Mouse (Mus musculus): ENCODE data around the gene C1galt1c1. TPM values are rescaled to one million over a fixed set of nuclear protein-coding genes. Genes with fewer than 3 reads are reported as not detected.

C1galt1c1 gene
- 10 to 100 TPM; 22.5 to 26.1 TPM for polyA plus RNA-seq (2017; shearing (Covaris generic))

DNA sequence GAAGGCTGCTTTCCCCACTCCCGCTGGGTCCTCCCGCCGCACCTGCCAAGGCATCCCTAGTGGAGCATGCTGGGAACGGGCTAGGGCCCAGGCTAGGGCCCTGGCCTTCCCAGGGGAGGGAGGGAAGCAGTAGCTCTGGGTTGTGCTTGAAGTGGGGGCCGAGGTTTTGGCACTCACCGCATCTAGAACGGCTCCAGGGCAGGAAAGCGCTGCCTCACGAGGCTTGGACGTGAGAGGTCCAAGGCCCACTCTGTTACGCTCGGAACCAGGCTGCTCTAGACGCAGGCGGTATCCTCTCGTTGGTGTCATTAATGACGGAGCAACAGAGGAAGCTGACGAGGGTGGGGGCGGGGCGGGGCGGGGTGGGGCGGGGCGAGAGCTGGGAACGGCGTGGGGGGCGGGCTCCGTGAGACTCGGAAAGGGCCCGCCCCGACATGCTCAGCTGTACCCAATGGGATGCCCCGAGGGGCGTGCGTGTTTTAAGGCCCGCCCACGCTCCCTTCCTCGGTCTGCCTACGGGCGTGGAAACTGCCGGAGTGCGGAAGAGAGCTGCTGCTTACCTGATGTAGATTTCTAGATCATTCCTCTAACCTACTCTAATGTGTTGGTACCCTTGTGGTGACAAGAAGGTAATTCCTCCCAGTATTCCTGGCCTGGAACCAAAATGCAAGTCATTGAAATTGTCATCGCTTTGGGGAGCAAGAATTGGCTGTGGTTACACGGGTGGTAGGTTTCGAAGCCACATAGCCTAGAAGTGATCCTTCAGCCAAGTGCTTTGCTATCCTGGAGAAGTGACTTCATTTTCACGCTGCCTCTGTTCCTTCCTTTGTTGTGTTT, at the start of gene C1galt1c1:
TSS of gene C1galt1c1 (minus strand) at position 287 of the 837 bp plus-strand sequence.

DNA sequence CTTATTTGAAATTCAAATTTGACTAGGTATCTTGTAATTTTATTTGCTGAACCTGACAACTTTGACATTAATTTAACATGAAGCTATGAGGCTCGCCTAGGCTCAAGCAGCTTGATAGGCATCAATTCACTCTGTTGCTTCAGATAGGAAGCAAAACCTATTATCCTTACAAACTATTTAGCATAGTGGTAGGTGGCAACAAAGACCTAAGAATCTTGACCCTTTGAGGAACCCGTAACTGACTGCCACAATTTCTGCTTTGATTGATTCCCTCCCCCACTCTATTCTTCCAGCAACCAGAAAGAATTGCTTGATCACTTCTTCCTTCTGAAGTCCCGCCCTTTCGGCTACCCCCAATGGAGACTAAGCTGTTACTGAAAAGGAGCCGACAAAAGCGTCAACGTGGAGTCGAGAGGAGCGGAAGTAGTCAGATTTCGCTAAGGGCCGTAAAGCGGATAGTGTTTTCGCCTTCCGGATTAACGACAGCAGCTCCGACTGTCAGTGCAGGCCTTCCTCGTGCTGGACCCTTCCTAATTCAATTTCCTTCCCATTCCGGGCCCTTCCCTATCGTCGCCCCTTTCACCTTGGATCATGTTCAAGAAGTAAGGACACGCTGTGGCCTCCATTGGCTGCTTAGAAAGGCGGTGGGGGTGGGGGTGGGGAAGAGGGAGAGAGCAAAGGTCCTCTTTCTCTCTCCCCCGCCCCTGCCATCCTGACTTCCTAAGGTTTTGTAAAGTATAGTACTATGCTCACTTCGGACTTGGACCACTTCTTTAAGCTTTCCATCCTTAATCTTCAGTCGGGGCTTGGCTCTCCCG, 34.5 kb downstream of the C1galt1c1 start, which contains the start of gene Mcts1:
TSS of gene Mcts1 (plus strand) at position 402 of the 818 bp plus-strand sequence.

Other genes with a start within 250 kb of the C1galt1c1 start
- gene Lamp2, start 178.6 kb downstream of the C1galt1c1 start, polyA plus RNA-seq (2017; shearing (Covaris generic)), result 10 to 100 TPM; 37.7 to 55.7 TPM
- gene Cul4b, start 58.9 kb downstream of the C1galt1c1 start, polyA plus RNA-seq (2017; shearing (Covaris generic)), result 10 to 100 TPM; 28.4 to 29.3 TPM
- gene Mcts1, start 34.5 kb downstream of the C1galt1c1 start, polyA plus RNA-seq (2017; shearing (Covaris generic)), result 100 to 1,000 TPM; 128 to 150 TPM
- gene 6030498E09Rik, start 137.6 kb upstream of the C1galt1c1 start, polyA plus RNA-seq (2017; shearing (Covaris generic)), result under 1 TPM in 1 of 2 experiments, not detected in 1; 0.97 TPM